Mouse (Mus musculus): ENCODE data around the gene Agap1. TPM values are rescaled to one million over a fixed set of nuclear protein-coding genes. Genes with fewer than 3 reads are reported as not detected.
A peak's percentile ranks its signal among the peaks of the same experiment; 100 is the strongest.
"Not testable (repeated sequence)": the region's sequence is repeated elsewhere in the genome, so short reads cannot be mapped to it uniquely, and the experiment has no call there.

Gene Agap1
- total RNA-seq, 2 experiments from 2014 or later, result 49.2 to 71.7 TPM

DNA sequence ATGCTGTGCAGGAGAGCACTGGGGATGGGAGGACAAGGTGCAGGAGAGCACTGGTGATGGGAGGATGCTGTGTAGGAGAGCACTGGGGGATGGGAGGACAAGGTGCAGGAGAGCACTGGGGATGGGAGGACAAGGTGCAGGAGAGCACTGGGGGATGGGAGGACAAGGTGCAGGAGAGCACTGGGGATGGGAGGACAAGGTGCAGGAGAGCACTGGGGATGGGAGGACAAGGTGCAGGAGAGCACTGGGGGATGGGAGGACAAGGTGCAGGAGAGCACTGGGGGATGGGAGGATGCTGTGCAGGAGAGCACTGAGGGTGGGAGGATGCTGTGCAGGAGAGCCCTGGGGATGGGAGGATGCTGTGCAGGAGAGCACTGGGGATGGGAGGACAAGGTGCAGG is 47.3 kb downstream of the Agap1 start:
- DNase-seq, result not testable (repeated sequence)

DNA sequence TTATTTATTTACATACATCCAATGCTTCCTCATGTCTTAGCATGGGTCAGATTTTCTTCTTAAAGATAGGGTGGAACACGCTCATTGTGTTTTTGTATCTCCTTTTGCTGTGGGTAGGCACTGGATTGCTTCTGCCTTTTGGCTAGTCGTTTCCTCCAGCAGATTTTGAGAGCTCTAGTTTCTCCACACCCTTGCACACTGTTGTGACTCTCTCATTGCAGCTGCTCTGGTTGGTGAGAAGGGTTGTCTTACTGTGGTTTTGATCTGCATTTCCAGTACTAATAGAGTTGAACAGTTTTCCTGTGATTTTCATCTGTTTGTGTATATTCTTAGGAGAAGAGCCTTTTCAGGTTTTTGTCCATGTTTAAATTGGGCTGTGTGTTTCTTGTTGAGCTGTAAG is 54.6 kb downstream of the Agap1 start:
- DNase-seq, result no peak

DNA sequence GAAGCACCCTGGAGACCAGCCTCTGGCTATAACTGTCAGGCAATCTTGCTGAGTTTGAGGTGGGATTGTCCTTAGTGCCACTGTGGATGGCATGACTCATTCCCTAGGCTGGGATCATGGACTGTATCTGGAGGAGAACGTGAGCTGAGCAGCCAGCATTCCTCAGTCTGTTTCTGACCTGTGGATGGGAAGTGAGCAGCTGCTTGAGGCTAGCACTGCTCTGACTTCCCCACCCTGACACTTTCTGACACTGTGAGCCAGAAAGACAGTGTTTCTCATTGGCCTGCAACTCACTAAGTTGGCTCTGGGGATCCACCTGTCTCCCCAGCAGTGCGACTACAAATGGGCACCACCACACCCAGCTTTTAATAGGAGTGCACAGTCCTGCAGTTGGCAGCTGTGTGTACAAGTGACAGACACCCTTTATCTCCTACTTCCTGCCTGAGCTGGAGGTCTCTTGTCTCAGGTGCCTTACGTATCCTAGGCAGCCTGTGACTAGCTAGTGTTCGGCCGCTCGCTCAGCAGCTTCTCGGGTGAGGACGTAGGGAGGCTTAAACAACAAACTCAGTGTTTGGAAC is 55.2 kb downstream of the Agap1 start:
- no peak for DNase-seq

DNA sequence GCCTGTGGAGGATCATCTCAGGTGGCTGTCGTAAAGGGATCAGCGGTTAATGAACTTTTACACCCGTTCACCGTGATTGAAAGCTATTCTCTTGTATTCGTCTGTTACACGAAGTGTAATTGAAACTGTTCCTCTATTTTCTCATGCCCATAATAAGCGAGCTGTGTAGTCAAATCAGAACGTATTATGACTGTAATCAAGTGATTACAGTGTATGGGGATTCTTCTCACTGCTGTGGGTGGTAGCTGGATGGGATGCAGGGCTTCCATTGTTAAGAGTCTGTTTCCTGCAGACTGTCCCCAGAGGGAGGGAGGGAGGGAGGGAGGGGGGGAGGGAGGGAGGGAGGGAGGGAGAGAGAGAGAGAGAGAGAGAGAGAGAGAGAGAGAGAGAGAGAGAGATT is 56.1 kb downstream of the Agap1 start:
- DNase-seq, result no peak

DNA sequence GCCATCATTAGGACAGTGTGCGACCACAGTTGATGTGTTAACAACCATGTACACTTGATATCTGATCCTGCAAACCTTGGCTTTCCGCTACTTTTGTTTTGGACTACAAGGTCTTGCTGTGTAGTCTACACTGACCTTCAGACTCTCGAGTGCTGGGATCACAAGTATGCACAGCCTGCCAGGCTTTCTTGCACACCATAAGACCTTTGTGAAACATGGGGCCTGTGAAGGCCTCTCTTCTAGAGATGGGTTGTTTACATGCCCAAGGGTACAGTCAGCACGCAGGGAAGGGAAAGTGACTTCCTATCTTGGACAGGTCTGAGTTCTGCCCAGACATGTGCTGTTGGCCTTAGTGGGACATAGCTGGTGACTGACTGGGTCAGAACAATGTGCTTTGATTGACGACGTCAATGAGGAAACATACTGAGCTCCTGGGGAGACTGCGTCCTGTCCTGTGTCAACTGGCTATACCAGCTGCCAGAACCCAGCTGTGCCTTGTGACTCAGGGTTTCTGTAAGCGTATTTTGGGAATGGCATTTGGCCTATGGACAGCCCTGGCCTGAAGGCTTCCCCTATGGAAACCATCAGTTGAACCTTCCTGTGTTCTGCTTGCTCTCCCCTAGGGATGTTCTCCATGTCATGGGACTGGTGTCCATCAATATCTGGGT is 59.1 kb downstream of the Agap1 start:
- peak in 1 of 2 experiments; percentile 20 for DNase-seq

DNA sequence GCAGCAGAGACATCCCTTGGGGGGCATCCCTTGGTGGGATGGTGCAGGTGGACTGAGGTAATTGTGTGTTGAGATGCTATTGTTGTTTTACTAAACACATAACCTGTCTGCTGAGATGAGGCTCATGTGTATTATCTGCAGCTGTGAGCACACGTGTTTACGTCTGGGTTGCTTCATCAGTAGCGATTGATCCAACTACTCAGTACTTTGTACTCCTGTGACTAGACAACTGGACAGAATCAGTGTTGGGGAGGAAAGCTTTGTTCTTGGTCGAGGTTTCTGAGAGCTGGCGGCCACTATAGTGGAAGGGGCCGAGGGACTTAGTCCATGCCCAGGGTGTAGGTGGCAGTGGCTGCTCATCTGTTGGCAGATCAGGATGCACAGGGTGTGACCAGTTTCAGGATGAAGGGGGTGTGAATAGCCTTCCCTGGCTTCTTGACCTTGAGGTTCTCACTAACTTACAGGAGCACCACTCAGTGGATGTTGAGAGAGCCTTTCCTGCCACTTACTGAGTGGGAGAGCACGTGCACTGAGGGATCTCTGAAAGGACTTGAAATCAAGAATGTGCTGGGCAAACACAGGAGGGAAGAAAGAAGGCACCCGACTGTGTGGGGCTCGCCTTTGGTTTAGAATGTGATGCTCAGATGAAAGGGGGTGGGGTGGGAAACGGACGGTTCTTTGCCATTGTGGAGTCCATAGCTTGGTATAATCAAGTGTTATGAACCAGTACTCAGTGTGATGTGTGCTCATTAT is 61.4 kb downstream of the Agap1 start:
- no peak for DNase-seq

DNA sequence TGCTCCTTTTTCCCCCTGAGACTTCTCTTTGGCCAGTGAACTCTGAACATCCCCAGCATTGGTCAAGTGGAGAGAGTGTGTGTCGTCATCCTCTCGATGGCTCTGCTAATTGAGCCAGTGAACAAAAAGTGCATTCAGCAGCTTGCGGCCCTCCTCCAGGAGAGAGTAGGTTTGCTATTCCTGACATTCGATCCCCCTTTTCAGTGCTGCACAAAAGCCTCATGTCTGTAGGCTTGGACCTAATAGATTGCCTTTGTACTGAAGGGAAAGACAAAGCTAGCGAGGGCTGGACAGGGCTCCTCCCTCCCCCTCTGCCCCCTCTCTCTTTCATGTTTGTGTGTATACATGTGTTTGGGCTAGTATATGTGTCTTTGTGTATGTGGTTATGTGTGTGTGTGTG is 63.2 kb downstream of the Agap1 start:
- no peak for DNase-seq

DNA sequence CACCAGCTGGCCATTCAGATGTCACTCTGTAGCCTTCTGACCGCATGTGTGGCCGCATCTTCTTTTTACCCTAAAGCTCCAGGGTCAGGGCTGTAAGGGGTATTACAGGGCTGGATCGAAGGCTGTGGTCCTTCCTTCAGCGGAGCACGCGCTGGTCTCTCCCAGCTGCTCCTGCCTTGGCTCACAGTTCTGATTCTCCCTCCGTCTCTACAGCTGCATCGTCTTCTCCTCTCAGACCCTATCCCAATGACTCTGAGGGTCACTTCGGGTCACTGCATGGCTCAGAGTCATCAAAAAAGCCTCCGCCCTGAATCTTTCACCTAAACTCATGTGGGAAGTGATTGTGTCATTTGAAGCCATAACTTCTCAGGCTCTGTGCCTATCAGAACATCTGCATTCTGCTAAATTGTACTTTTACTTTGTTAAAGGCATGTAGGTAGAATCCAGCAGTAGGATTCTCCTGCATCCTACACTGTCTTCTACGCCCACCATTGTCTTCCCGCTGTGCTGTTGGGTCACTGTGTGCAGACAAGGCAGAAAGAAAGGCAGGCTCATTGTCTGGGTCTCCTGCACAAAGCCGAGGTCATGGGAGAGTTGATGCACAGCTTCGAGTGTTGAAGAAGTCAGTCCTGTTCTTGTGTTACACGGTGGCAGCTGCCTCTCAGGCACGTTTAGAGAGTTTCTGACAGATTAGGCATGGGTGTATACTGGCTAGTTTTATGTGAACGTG is 65.5 kb downstream of the Agap1 start:
- no peak for DNase-seq

DNA sequence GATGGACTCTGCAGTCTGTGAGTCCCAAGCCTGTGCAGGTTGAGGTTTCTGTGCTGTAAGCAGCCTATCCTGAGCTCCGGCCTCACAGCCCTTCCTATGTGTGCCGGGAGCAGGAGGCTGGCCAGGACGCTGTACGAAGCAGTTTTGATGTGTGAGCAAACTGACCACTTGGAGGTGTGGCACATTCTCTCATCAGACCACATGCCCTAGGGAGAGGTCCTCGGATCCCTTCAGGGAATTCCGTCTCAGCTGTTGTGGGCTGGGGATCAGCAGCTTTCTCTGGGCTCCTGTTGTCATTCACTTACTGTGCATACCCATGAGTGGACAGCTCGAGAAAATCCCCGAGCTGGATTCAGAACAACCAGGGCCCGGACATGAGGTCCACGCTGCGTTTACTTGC is 66.8 kb downstream of the Agap1 start:
- no peak for DNase-seq

DNA sequence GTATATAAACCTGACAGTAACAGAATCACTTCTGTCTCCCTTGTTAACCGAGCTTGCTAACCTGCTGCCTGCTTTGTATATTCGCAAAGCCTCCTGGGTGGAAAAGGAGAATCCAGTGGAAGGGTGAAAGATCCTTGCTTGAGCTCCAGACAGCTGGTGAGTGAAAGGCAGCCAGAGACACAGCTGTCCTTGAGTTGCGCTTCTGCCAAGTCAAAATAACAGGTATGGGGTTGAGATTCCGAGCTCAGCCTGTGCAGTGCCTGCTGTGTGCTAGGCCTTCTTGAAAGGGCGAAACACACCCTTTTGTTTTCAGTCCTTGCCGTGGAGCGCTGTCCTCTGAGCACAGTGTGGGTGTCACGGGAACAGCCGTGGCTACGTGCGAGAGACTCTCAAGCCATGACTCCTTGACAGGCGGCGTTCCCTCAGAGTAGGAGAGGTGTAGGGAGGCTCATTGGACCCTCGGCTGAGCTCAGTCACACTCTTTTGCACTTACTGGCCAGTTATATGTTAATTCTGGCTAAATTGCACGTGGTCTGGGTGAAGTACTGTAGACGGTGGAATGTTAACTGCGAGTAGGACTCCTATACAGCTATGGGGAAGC is 67.4 kb downstream of the Agap1 start:
- no peak for DNase-seq

DNA sequence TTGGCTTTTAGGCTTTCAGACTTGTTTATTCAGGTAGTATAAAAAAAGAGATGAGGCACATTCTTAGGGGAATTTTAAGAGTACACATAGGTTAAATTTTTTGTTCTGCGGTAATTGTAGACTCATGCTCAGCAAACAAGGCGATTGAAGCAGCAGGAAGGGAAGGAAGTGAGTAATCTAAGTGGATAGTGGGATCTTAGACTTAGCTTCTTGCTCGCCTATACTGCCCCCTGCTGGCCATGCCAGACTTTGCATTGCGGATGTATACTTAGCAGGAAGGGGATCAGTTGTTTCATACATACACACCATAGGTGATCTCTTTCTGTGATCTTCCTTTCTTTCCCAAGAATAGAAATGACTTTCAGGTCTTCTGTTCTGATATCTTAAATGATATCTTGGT is 69.8 kb downstream of the Agap1 start:
- DNase-seq, result peak; percentile 92

DNA sequence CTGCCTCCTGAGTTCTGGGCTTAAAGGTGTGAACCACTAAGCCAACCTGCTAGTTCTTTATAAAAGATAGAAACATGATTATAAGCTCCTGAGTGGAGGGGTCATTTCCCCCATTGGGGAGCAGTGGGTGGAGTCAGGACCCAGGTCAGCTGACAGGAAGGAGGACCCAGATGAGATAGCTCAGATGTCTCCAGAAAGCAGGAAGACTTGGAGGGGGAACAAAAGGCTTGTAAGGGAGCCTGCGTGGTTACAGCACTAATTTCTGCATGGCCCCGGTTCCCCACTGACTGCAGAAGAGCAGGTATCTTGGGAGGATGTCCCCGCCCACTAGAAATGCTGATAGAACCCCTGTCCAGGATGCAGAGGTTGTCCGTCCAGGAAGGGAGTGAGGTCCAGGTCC is 70.4 kb downstream of the Agap1 start:
- no peak for DNase-seq

DNA sequence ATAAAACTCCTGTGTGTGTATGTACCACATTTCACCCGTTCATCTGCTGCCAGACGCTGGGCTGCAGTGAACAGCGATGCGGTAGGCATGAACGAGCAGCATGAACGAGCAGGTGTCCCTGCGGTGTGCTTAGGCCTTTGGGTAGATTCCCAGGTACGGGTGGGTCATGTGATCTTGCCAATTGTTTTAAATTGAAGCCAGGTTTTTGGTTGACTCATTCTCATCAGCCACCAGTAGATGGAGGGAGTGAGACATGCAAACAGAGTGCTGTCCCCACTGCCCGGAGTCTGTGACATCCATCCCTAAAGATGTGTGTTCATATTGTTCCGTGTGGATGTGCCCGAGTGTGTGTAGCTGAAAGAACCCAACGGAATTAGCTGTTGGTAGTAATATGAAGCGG is 71.2 kb downstream of the Agap1 start:
- peak; percentile 41 to 68 for DNase-seq

DNA sequence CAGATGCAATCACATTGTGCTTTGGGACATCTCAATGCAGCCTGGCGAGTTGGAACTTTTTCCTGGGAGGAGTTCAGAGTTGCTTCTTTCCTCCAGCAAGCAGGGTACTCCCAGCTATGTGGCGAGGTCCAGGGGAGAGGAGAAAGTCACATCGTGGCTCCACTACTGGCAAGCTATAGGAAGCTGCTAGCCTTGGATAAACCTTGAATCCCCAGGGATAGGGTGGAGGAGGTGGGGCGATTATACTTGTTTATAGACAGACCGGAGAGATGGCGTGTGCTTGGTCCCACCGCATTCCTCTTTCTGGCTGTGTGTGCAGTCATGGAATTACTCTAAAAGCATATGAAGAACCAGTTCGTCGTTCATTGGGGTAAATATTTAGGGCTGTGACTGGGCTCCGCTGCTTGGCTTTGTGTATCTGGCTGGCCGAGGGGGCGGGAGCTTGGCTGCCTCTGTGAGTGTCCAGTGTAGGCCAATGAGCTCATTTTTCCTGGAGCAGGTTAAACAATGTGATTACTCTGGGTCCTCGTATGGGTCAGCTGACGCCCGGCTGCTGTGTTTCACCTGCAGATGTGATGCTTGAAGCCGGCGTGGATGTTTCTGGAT is 74.2 kb downstream of the Agap1 start:
- DNase-seq, result no peak

DNA sequence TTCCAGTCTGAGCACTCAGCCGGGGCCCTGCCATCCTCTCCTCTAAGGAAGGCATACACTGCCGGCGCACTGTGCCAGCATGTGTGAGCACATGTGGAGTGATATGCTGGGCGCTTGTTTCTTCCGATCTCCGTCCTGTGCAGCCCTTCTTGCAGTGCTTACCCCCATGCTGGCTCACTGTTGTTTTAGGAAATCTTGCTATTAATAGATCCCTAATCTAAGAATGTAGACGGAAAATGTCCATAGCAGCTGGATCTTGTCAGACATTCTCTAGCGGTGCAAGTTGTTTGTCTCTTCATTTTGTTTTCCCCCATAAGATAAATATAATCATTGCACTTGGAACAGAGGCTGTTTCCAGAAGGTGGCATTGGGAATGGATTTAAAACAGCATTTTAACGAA is 79.1 kb downstream of the Agap1 start:
- no peak for DNase-seq

DNA sequence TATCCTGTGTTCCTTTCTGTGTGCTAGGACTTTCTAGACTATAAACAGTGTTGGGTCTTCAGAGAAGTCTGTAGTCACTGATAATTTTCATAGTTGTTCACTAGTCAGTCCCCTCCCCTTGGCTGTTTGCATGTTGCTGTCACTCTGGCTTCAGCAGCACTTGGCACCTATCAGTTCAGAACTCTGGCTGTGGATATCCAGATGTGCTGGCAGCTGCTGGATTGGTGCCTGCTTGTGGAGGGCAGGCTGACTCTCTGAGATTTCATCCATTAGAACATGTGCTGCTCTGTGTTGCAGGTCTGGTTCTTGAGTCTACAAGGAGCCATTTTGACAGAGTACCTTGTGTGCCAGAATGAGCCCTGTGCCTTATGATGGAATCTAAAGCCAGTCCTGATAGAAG is 80.6 kb downstream of the Agap1 start:
- no peak for DNase-seq

DNA sequence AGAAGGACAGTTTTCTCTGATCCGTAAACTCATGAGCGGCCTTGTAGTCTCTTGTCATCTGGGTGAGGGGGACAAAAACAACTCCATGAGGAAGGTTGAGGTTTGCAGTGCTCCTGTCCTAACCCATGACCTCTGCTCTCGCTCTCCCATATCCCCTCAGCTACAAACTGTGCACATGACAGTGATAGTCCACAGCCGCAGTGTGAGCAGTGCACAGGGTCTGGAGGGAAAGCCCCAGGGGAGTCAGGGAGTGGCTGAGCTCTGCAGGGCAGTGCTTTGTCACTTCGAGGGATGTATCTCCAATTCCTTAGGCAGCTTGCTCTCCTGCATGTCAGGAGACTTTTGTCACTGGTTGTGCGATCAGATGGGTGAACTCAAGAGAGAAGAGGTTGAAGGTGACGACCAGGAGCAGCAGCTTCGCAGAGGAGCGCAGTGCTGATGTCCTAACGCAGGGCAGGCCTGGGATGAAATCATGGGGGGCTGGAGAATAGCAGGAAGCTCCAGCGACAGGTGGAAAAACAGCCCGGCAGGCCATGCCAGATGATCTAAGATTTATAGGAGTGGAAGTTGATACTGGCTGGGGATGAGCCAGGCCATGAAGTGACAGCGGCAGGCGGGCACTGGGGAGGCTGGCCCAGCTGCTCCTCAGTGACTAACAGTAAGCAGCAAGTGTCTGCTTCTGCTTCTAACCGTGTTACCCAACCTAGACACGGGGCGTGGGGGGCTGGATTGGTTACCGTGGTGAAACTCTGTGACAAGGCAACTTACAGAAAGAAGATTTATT is 83.7 kb downstream of the Agap1 start:
- peak; percentile 27 to 43 for DNase-seq

DNA sequence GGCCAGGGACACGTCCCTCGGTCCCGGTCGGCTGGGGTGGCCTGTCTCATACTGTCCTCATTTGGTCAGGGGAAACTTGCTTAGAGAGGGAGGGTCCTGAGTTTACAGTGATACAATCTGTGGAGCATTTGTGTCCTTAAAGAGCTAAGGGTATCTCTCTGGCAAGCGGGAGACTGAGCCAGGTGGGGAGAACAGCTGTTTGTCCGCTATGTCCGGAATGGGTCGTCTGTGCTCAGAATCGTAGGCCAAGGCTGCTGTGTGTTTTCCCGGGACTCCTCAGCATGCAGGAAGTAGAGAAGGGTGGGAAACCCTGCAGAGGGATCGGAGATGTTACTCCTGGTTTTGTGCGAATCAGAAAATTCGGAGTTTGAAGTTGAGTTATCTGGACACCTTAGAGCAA is 84.5 kb downstream of the Agap1 start:
- no peak for DNase-seq

DNA sequence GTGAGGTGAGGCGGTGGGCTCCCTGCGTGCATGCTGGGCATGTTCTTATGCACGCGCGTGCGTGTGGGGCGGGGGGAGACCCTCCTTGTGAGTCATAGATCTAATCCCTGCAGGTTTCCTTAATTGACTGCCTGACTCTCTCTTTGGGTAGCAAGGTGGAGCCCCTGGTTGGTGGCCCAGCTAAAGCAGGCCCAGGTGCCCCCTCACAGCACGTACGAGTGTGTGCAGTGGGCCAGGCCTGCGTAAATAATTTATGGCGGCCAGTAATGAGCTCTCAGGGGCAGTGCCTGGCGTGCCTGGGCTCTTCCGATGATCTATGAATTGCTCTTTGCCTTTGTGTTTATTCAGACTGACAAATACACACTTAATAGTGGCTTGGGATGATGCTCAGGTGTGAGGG is 86.5 kb downstream of the Agap1 start:
- DNase-seq, result no peak

DNA sequence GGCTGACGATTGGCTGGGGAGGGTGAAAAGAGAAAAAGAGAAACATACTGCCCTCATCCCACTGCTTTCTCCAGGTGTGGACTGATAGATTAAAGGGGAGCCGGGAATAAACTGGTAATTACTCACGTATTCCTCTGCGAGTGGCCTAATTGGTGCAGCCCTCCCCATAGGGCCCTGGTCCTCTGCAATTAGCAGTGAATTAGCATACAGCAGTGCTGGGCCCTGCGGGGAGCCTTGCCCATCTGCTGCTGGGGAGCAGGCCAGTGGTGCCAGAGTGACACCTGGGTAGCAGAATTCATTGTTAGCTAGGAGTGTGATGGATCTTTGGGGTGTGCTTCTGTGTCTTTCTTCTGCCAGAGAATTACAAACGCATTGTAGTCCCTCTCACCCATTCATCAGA is 87.9 kb downstream of the Agap1 start:
- DNase-seq, result no peak

DNA sequence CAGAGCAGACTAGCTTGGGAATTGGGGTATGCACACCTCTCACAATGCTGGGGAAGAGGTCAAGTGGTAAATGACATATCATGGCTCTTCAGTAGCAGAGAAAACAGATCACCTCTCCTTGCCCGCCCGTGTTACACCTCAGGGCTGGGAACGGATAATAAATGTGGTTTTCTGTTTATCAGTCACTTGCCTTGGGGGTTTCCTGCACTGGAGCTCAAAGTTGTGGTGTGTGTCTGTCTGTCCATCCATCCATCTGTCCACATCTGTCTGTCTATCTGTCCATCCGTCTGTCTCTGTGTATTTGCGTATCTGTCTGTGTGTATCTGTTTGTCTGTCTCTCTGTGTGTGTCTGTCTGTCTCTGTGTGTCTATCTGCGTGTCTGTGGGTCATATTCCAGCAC is 88.7 kb downstream of the Agap1 start:
- DNase-seq, result no peak

Measured in adrenal gland, postnatal 36 days (tissue).